Mouse (Mus musculus) thymus, adult 2 months (tissue): Measurements from ENCODE around the gene Prepl.

Source experiments
- CTCF ChIP-seq: fragments of 200-500 bp; IDR thresholded peaks from 2 replicates; pipeline ENCODE4 v1.5.1; 2012; ENCODE audit warnings: mild to moderate bottlenecking, control low read depth, low read length, moderate library complexity, borderline replicate concordance; ENCODE audit not compliant: control insufficient read depth, poor library complexity, insufficient read depth; ENCODE audit errors: extremely low read depth
- POLR2A ChIP-seq: fragments of 200-500 bp; IDR thresholded peaks from 2 replicates; pipeline ENCODE4 v1.6.1; 2012; ENCODE audit warnings: mild to moderate bottlenecking, low read length, control low read depth, moderate library complexity; ENCODE audit not compliant: control insufficient read depth, poor library complexity, insufficient read depth; ENCODE audit errors: extremely low read depth

GRCm38 (mm10) chr17:85048379-85048778 is 41.7 kb downstream of the Prepl start:
- TF ChIP-seq CTCF (no peak), POLR2A (no peak)
